Mouse (Mus musculus) right cerebral cortex, postnatal 14 days (tissue): ENCODE measurements around the gene 2210011C24Rik.

ENCODE experiments used
- DNase-seq: peaks from one replicate; pipeline ENCODE4 v3.0.0; 2022

2210011C24Rik gene

GRCm38 (mm10) chr8:84011705-84012498, at the start of gene 2210011C24Rik:
Gene 2210011C24Rik, minus strand, starts transcription at chr8:84012171.
- no peak for DNase-seq

- DNase-seq: no peak
Measured at GRCm38 (mm10) chr8:84060245-84060644, 48.3 kb upstream of the 2210011C24Rik start.

GRCm38 (mm10) chr8:84059226-84059625, 47.3 kb upstream of the 2210011C24Rik start:
- DNase-seq: no peak

GRCm38 (mm10) chr8:84057827-84058226, 45.9 kb upstream of the 2210011C24Rik start:
- no peak for DNase-seq

GRCm38 (mm10) chr8:84053229-84053628, 41.3 kb upstream of the 2210011C24Rik start:
- no peak for DNase-seq

- no peak for DNase-seq
Measured at GRCm38 (mm10) chr8:84052746-84053145, 40.8 kb upstream of the 2210011C24Rik start.

GRCm38 (mm10) chr8:84048171-84048570, 36.2 kb upstream of the 2210011C24Rik start:
- DNase-seq: no peak

- DNase-seq: no peak
Measured at GRCm38 (mm10) chr8:84046505-84046904, 34.5 kb upstream of the 2210011C24Rik start.

- no peak for DNase-seq
Measured at GRCm38 (mm10) chr8:84044900-84045299, 32.9 kb upstream of the 2210011C24Rik start, which contains the start of gene Rln3. Gene Rln3, minus strand, starts transcription at chr8:84045000.

- no peak for DNase-seq
Measured at GRCm38 (mm10) chr8:84044103-84044502, 32.1 kb upstream of the 2210011C24Rik start.

- DNase-seq: no peak
Measured at GRCm38 (mm10) chr8:84042948-84043342, 31.0 kb upstream of the 2210011C24Rik start.

- DNase-seq: peak; percentile 41
Measured at GRCm38 (mm10) chr8:84042066-84042947, 30.3 kb upstream of the 2210011C24Rik start, which contains the start of gene Il27ra. Gene Il27ra, minus strand, starts transcription at chr8:84042589.

GRCm38 (mm10) chr8:84039050-84039449, 27.1 kb upstream of the 2210011C24Rik start:
- peak; percentile 62 for DNase-seq

GRCm38 (mm10) chr8:84038015-84038414, 26.0 kb upstream of the 2210011C24Rik start:
- no peak for DNase-seq

- DNase-seq: no peak
Measured at GRCm38 (mm10) chr8:84032777-84033176, 20.8 kb upstream of the 2210011C24Rik start.

GRCm38 (mm10) chr8:84029272-84029671, 17.3 kb upstream of the 2210011C24Rik start:
- no peak for DNase-seq

- no peak for DNase-seq
Measured at GRCm38 (mm10) chr8:84027449-84027848, 15.5 kb upstream of the 2210011C24Rik start.

GRCm38 (mm10) chr8:84025863-84026262, 13.9 kb upstream of the 2210011C24Rik start:
- DNase-seq: peak; percentile 56

GRCm38 (mm10) chr8:84024171-84024570, 12.2 kb upstream of the 2210011C24Rik start:
- DNase-seq: peak; percentile 49

GRCm38 (mm10) chr8:84023631-84024030, 11.7 kb upstream of the 2210011C24Rik start:
- no peak for DNase-seq

- DNase-seq: no peak
Measured at GRCm38 (mm10) chr8:84023085-84023484, 11.1 kb upstream of the 2210011C24Rik start.

- DNase-seq: no peak
Measured at GRCm38 (mm10) chr8:84021569-84021968, 9.6 kb upstream of the 2210011C24Rik start.

GRCm38 (mm10) chr8:84021096-84021495, 9.1 kb upstream of the 2210011C24Rik start, which contains the start of gene Palm3:
Gene Palm3, plus strand, starts transcription at chr8:84021471.
- DNase-seq: no peak
